Mouse (Mus musculus) frontal cortex, adult 2 months (tissue): ENCODE data around the gene Dmc1. TPM values are rescaled to one million over a fixed set of nuclear protein-coding genes. Genes with fewer than 3 reads are reported as not detected.

Experiments used
- DNase-seq, 2 experiments: peaks; one replicate each; pipeline ENCODE4 v3.0.0; 2022; ENCODE audit warnings: low spot score in 1 of 2; ENCODE audit errors: extremely low spot score in 1 of 2
- polyA plus RNA-seq: library from polyadenylated mRNA; depleted of rRNA; stranded (reverse); fragments of >200 nt; gene quantifications from 2 replicates; pipeline ENCODE4 v1.2.3, GENCODE M21; 2012; rRNA removed

Gene Dmc1
- polyA plus RNA-seq, 1 experiment: 3.4 TPM

- peak in 1 of 2 experiments; percentile 53 for DNase-seq
Measured at GRCm38 (mm10) chr15:79516171-79517096, 88.5 kb downstream of the Dmc1 start, which contains the start of gene Kdelr3. Gene Kdelr3 (plus strand): TSS chr15:79516411.

DNA sequence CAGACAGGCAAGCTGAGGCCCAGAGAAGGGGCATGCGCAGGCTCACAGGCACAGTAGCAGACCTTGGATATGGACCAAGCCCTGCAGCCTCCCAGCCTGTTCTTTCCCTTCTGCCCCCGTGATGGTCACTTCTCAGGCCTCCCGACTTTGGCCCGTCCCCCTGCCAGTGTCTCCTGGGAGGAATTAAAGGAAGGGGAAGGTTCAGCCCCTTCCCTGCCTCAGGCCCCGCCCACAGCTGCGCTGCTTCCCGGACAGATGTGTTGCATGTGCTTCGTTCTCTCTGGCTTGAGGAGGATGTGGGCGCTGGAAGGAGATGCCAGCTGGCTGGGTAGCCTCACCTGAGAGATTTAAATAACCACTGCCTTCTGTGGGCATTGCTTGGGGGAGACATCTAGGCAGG, 91.0 kb downstream of the Dmc1 start:
- no peak for DNase-seq

DNA sequence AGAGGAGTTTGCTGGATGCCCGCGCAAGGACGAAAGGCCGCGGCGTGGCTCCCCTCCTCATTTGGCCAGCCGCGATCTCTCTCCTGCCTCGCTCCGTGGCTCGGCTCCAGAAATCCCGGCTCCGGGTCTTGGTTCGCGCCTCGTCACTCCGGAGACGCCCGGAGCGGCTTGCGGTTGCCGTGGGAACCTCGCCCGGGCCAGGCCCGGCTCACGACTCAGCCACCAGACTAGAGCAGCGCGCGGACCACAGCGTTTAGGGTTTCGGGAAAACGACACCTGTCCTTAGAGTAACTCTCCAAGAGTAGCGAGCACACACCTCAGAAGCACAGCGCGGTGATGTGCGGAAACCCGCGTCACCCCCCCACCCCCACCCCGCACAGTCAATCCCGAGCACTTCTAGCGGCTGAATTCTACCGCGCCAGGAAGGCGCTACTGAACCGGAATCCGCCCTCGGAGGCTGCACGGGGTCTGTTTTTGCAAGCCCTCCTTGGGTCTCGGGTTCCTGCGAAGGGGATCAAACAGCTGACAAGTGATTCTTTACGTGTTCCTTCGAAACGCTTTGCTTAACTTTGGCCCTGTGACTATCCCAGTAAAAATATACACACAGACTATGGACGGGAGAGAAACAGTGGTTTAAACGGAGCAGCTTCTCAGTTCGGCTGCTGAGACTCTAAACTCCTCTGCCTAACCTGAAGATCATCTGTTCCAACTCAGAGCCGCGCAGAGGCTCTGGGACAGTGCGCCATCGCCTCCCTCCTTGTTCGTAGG, 93.2 kb downstream of the Dmc1 start:
- DNase-seq: peak in 1 of 2 experiments; percentile 89

Other genes with a start within 250 kb of the Dmc1 start
- gene Tmem184b, start 201.5 kb downstream of the Dmc1 start, polyA plus RNA-seq: 73.0 and 78.2 TPM in 2 replicates
- 195 and 198 TPM in 2 replicates for gene Csnk1e, start 149.5 kb downstream of the Dmc1 start, polyA plus RNA-seq
- 169 and 176 TPM in 2 replicates for gene Kcnj4, start 99.9 kb downstream of the Dmc1 start, polyA plus RNA-seq
- 1.6 TPM in 2 replicates for gene Kdelr3, start 88.7 kb downstream of the Dmc1 start, polyA plus RNA-seq
- 560 and 674 TPM in 2 replicates for gene Ddx17, start 58.4 kb downstream of the Dmc1 start, polyA plus RNA-seq
- gene Fam227a, start 53.8 kb upstream of the Dmc1 start, polyA plus RNA-seq: 15.8 and 19.0 TPM in 2 replicates
- gene Cby1, start 54.1 kb upstream of the Dmc1 start, polyA plus RNA-seq: 39.3 and 45.0 TPM in 2 replicates
- gene Tomm22, start 65.8 kb upstream of the Dmc1 start, polyA plus RNA-seq: 92.3 and 97.1 TPM in 2 replicates
- gene Josd1, start 82.8 kb upstream of the Dmc1 start, polyA plus RNA-seq: 53.0 and 53.8 TPM in 2 replicates
- 45.0 and 46.6 TPM in 2 replicates for gene Gtpbp1, start 85.7 kb upstream of the Dmc1 start, polyA plus RNA-seq
- 28.1 and 30.4 TPM in 2 replicates for gene Sun2, start 137.4 kb upstream of the Dmc1 start, polyA plus RNA-seq
- gene Dnal4, start 172.7 kb upstream of the Dmc1 start, polyA plus RNA-seq: 84.6 and 85.4 TPM in 2 replicates
- 293 and 296 TPM in 2 replicates for gene Nptxr, start 199.7 kb upstream of the Dmc1 start, polyA plus RNA-seq
- 2.9 and 4.8 TPM in 2 replicates for gene Npcd, start 229.1 kb upstream of the Dmc1 start, polyA plus RNA-seq
- 257 and 263 TPM in 2 replicates for gene Cbx6, start 229.6 kb upstream of the Dmc1 start, polyA plus RNA-seq